Mouse (Mus musculus) cortical plate, adult 2 months (tissue): ENCODE results near the gene Ccdc181. TPM values are rescaled to one million over a fixed set of nuclear protein-coding genes. Genes with fewer than 3 reads are reported as not detected.
"Not testable (repeated sequence)": the region's sequence is repeated elsewhere in the genome, so short reads cannot be mapped to it uniquely, and the experiment has no call there.

ENCODE experiments used
- H3K27ac ChIP-seq: fragments of 200-500 bp; 2 replicates; pipeline ENCODE4 v1.5.1; 2012; ENCODE audit warnings: low read length, control low read depth, inconsistent platforms; ENCODE audit not compliant: insufficient read depth
- H3K4me1 ChIP-seq: fragments of 200-500 bp; 2 replicates; pipeline ENCODE4 v1.6.1; 2011; ENCODE audit warnings: low read length; ENCODE audit not compliant: control insufficient read depth, insufficient read depth
- H3K4me3 ChIP-seq: fragments of 200-500 bp; 2 replicates; pipeline ENCODE4 v1.5.1; 2011; ENCODE audit warnings: mild to moderate bottlenecking, low read length, control low read depth; ENCODE audit not compliant: insufficient read depth
- CTCF ChIP-seq: fragments of 200-500 bp; IDR thresholded peaks from 2 replicates; pipeline ENCODE4 v1.5.1; 2011; ENCODE audit warnings: mild to moderate bottlenecking, control low read depth, low read length; ENCODE audit not compliant: insufficient read depth; ENCODE audit errors: extremely low read depth
- POLR2A ChIP-seq: fragments of 200-500 bp; IDR thresholded peaks from 2 replicates; pipeline ENCODE4 v1.6.1; 2011; ENCODE audit warnings: mild to moderate bottlenecking, low read length, control low read depth; ENCODE audit not compliant: insufficient read depth; ENCODE audit errors: extremely low read depth
- polyA plus RNA-seq: library from polyadenylated mRNA; depleted of rRNA; stranded (reverse); fragments of >200 nt; gene quantifications from 2 replicates; pipeline ENCODE4 v1.2.3, GENCODE M21; 2012; rRNA removed

The Ccdc181 gene
- polyA plus RNA-seq = 19.1 and 21.1 TPM in 2 replicates

GRCm38 (mm10) chr1:164275455-164275954 lies at the start of gene Ccdc181:
Ccdc181 (plus strand) TSS chr1:164275585.
- no peak for TF ChIP-seq CTCF
- peak; percentile 75 for TF ChIP-seq POLR2A
- peak within 1 kb of the TSS; percentile 41; the same call in 1 of the 2 replicates for H3K27ac ChIP-seq

DNA sequence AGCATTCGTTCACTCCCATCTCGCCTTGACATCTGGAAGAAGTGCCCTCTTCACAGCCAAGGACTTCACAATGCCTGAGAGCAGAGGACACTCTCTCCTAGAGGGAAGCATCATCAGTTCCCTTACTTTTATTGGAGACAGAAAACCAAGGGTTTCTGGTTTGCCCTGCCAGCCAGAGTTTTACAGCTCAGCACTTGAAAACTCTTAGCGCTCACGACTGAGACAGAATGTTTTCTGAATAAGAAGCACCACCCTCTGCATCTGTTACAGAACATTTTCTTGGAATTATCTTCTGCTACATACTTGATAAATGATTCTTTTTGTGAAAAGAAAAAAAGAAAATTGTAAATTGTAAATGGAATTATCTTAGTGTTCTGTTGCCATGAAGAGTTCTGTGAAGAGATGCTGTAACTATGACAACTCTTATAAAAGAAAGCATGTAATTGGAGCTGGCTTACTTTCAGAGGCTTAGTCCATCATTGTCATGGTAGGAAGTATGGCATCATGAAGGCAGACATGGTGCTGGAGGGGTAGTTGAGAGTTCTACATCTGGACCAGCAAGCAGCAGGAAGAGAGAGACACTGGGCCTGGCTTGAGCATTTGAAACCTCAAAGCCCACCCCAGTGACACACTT lies 43.3 kb upstream of the Ccdc181 start:
- H3K4me3 ChIP-seq, H3K4me1 ChIP-seq, H3K27ac ChIP-seq: not testable (repeated sequence)

More at GRCm38 (mm10) chr1:164275455-164275954, at the start of gene Ccdc181:
- Histone ChIP-seq H3K4me3 (peak within 1 kb of the TSS; percentile 51), H3K4me1 (no peaks in the 10 kb centered on the region)

- TF ChIP-seq POLR2A (no peak), CTCF (no peak)
- peaks cover 2% of the 10 kb centered on the region; the same call in 1 of the 2 replicates for H3K4me1 ChIP-seq
- no peak overlapping the region for H3K27ac ChIP-seq
- H3K4me3 ChIP-seq = no peak overlapping the region
Measured at GRCm38 (mm10) chr1:164233447-164233846, 41.9 kb upstream of the Ccdc181 start.

GRCm38 (mm10) chr1:164235078-164235477 lies 40.3 kb upstream of the Ccdc181 start:
- TF ChIP-seq CTCF (no peak), POLR2A (no peak)
- no peak overlapping the region for H3K27ac ChIP-seq
- peaks cover 2% of the 10 kb centered on the region; the same call in 1 of the 2 replicates for H3K4me1 ChIP-seq
- no peak overlapping the region for H3K4me3 ChIP-seq

DNA sequence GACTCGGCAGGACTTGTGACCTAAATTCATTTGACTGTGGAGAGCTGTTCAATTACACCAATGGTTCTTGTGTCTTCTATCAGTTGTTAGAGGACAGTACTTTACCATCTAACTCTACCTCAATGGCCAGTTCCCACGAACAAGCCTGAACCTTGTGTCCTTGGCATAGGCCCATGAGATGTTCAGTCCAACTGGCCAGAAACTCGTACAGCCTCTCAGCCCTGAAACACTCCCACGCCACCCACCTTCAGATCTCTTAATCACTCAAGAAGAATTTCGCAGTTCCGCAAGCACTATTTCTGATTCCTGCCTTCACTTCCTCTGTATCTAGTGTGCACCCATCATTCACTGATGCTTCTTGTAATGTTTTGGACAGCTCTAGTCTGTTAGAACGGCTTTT lies 39.3 kb upstream of the Ccdc181 start:
- H3K27ac ChIP-seq = no peak overlapping the region
- peaks cover 2% of the 10 kb centered on the region; the same call in 1 of the 2 replicates for H3K4me1 ChIP-seq
- H3K4me3 ChIP-seq = no peak overlapping the region
- no peak for TF ChIP-seq CTCF
- TF ChIP-seq POLR2A = no peak

DNA sequence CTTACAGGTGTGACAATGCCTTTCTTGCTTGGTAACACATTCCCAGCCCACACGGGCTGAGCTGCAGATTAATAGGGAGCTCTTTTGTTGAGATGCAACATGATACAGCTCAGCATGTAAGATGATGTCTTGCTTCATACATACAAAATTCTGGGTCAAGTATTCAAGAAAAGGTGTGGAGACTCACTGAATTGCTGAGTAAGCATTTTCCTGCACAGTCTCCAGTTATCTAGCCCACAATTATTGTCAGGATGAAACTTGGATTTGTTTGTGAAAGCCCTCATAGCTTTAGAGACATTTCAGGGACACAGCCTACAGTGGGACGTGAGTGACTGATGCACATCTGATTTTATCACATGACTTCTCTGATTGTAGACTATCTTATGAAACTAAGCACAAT lies 33.9 kb upstream of the Ccdc181 start:
- H3K27ac ChIP-seq = no peak overlapping the region
- H3K4me1 ChIP-seq = no peaks in the 10 kb centered on the region
- H3K4me3 ChIP-seq = no peak overlapping the region
- no peak for TF ChIP-seq POLR2A
- TF ChIP-seq CTCF = no peak

- no peak for TF ChIP-seq POLR2A
- TF ChIP-seq CTCF = no peak
- Histone ChIP-seq H3K4me1 (no peaks in the 10 kb centered on the region), H3K27ac (no peak overlapping the region), H3K4me3 (no peak overlapping the region)
Measured at GRCm38 (mm10) chr1:164242809-164243208, 32.6 kb upstream of the Ccdc181 start.

DNA sequence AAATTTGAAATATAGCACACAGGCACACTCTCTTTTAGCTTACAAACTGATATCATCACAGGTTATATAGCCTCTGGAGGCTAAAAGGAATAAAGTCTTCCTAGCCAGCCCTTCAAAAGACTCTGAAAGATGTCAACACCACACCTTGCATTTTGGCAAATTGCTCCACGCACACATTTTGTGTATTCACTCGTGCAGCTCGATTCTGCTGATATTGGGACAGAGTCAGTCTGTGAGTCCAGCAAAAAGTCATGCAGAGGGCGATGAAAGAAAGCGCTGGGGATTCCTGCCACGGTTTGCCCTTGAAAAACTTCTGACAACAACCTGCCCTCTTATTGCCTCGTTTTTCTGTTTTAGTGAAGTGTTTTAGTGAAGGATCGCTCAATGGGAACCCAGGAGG lies 27.9 kb upstream of the Ccdc181 start:
- Histone ChIP-seq H3K4me1 (no peaks in the 10 kb centered on the region), H3K27ac (no peak overlapping the region), H3K4me3 (no peak overlapping the region)
- TF ChIP-seq CTCF (no peak), POLR2A (no peak)

DNA sequence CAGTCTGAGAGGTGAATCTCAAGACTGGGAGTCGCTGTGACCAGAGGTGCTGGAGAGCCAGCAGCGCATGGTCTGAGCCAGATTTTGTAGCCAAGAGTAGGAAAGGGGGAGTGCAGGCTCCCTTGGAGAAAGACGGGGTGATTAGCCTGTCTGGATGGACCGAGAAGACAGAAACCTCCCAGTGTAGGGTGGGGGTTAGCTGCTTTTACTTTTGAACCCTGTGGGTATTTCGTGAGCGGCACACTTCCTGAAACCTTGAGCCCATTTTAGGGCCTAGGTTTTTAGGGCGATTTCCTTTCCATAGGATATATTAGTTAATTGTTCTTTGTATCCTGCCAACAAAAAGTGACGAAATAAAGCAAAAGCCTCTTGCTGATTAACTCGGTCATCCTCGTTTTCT lies 27.4 kb upstream of the Ccdc181 start:
- H3K4me3 ChIP-seq = peak overlapping the region; percentile 45; the same call in 1 of the 2 replicates
- no peaks in the 10 kb centered on the region for H3K4me1 ChIP-seq
- TF ChIP-seq CTCF (no peak), POLR2A (no peak)
- no peak overlapping the region for H3K27ac ChIP-seq

- H3K4me1 ChIP-seq = no peaks in the 10 kb centered on the region
- TF ChIP-seq POLR2A = peak; percentile 76
- no peak for TF ChIP-seq CTCF
- 0 out of 2 replicates have a peak within 1 kb of the TSS, but pooled peaks have one; percentile 18 for H3K27ac ChIP-seq
- peak within 1 kb of the TSS; percentile 45 for H3K4me3 ChIP-seq
Measured at GRCm38 (mm10) chr1:164248465-164249331, 26.7 kb upstream of the Ccdc181 start, which contains the start of gene Slc19a2. Slc19a2 (plus strand) TSS chr1:164249046.
